Mouse (Mus musculus) G1E (cell line): ENCODE results near the gene Brd3. TPM values are rescaled to one million over a fixed set of nuclear protein-coding genes. Genes with fewer than 3 reads are reported as not detected.

Experiments used
- ATAC-seq: 2 replicates; pipeline ENCODE4 v1.8.0; 2016; ENCODE audit warnings: mild to moderate bottlenecking; ENCODE audit not compliant: insufficient number of reproducible peaks, poor library complexity, low FRiP score, severe bottlenecking; ENCODE audit errors: extremely low read depth
- DNase-seq: peaks from one replicate; pipeline ENCODE4 v3.0.0; 2012; ENCODE audit warnings: low spot score
- H3K27me3 ChIP-seq: 2 replicates; pipeline ENCODE4 v1.6.1; 2012; ENCODE audit warnings: mild to moderate bottlenecking, low read length, inconsistent platforms; ENCODE audit not compliant: insufficient read depth
- H3K36me3 ChIP-seq: replicated peaks from 2 replicates; pipeline ENCODE3; 2012; ENCODE audit warnings: mild to moderate bottlenecking, inconsistent platforms
- H3K4me1 ChIP-seq: 2 replicates; pipeline ENCODE4 v1.6.1; 2012; ENCODE audit warnings: low read depth, low read length, inconsistent platforms, mixed read lengths; ENCODE audit not compliant: insufficient read depth
- H3K4me3 ChIP-seq: 2 replicates; pipeline ENCODE4 v1.5.1; 2012; ENCODE audit warnings: low read depth, mild to moderate bottlenecking, inconsistent platforms, low read length, moderate library complexity, mixed read lengths
- H3K9me3 ChIP-seq: replicated peaks from 2 replicates; pipeline ENCODE4 v1.6.1; 2012; ENCODE audit warnings: inconsistent platforms
- CTCF ChIP-seq: IDR thresholded peaks from 2 replicates; pipeline ENCODE4 v1.5.1; 2012; ENCODE audit warnings: low read depth, low read length, inconsistent platforms, mixed read lengths
- GATA1 ChIP-seq: IDR thresholded peaks from 2 replicates; pipeline ENCODE4 v1.6.1; 2012; ENCODE audit warnings: borderline replicate concordance, low read length, inconsistent platforms, mixed read lengths
- GATA2 ChIP-seq: IDR thresholded peaks from 2 replicates; pipeline ENCODE4 v1.6.1; 2012; ENCODE audit warnings: low read depth, low read length, inconsistent platforms, borderline replicate concordance
- POLR2AphosphoS5 ChIP-seq: IDR thresholded peaks from 2 replicates; pipeline ENCODE4 v1.6.1; 2012; ENCODE audit warnings: low read depth, low read length, inconsistent platforms; ENCODE audit not compliant: insufficient replicate concordance
- TAL1 ChIP-seq: conservative IDR thresholded peaks from 2 replicates; pipeline ENCODE4 v1.6.1; 2012; ENCODE audit warnings: low read depth, low read length, inconsistent platforms, mixed read lengths
- polyA plus RNA-seq: library from polyadenylated mRNA; stranded (reverse); fragments of >175 nt; gene quantifications from 2 replicates; pipeline ENCODE4 v1.2.3, GENCODE M21; 2012
- total RNA-seq, 2 experiments: library from RNA; stranded (forward) in 1 of 2; stranded (reverse) in 1 of 2; fragments of 200-1000 nt in 1 of 2; fragments of >200 nt in 1 of 2; fragmentation: Nextera tagmentation in 1 of 2; gene quantifications; 2 replicates each; pipeline ENCODE4 v1.2.3; 2014 to 2017

Brd3 gene
- total and polyA plus RNA-seq, 3 experiments = 17.5 to 124 (median 75.2) TPM

- DNase-seq (no peak), ATAC-seq (no peak)
- TF ChIP-seq GATA2 = no peak
- TF ChIP-seq POLR2AphosphoS5 = no peak
- no peak for TF ChIP-seq GATA1
- no peak for TF ChIP-seq CTCF
- no peak for TF ChIP-seq TAL1
- Histone ChIP-seq H3K9me3 (no peaks in the 10 kb centered on the region), H3K27me3 (no peaks in the 10 kb centered on the region), H3K4me1 (peaks cover 27% of the 10 kb centered on the region), H3K4me3 (no peak overlapping the region), H3K36me3 (peaks cover 98% of the 10 kb centered on the region)
Measured at GRCm38 (mm10) chr2:27461881-27462660, 45.4 kb downstream of the Brd3 start.

GRCm38 (mm10) chr2:27460651-27461050 lies 46.8 kb downstream of the Brd3 start:
- Histone ChIP-seq H3K4me3 (no peak overlapping the region), H3K27me3 (no peaks in the 10 kb centered on the region), H3K9me3 (no peaks in the 10 kb centered on the region), H3K4me1 (peaks cover 15% of the 10 kb centered on the region), H3K36me3 (peaks cover 98% of the 10 kb centered on the region)
- TF ChIP-seq TAL1 = no peak
- no peak for TF ChIP-seq POLR2AphosphoS5
- no peak for TF ChIP-seq GATA1
- no peak for TF ChIP-seq CTCF
- no peak for TF ChIP-seq GATA2
- no peak for DNase-seq
- ATAC-seq = no peak

- DNase-seq = no peak
- Histone ChIP-seq H3K36me3 (peaks cover 98% of the 10 kb centered on the region), H3K9me3 (no peaks in the 10 kb centered on the region), H3K4me1 (peaks cover 13% of the 10 kb centered on the region), H3K27me3 (no peaks in the 10 kb centered on the region), H3K4me3 (no peak overlapping the region)
- TF ChIP-seq GATA1 = no peak
- TF ChIP-seq TAL1 = no peak
- TF ChIP-seq CTCF = no peak
- TF ChIP-seq POLR2AphosphoS5 = no peak
- ATAC-seq = no peak
Measured at GRCm38 (mm10) chr2:27460163-27460562, 47.3 kb downstream of the Brd3 start.

DNA sequence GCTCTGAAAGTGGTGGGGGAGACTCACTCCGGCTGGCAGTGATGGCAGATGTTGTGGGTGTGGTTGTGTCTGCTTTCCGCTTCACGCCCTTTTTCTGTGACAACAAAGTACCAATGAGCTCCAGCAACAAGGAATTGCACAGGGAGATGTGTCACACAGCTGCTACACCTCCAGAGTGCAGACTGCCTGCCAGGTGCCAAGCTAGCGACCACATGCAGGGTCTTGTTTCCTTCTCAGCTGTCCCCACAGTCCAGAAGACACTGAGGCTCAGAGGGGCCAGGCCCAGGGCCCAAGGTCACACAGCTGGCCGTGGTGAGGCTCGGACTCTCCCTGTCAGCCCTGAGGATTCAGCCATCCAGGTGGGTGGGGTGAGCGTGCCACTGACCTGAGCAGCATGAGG lies 47.7 kb downstream of the Brd3 start:
- Histone ChIP-seq H3K36me3 (peaks cover 99% of the 10 kb centered on the region), H3K4me3 (no peak overlapping the region), H3K4me1 (peaks cover 12% of the 10 kb centered on the region), H3K27me3 (no peaks in the 10 kb centered on the region), H3K9me3 (no peaks in the 10 kb centered on the region)
- no peak for TF ChIP-seq GATA1
- TF ChIP-seq TAL1 = no peak
- TF ChIP-seq CTCF = no peak
- TF ChIP-seq GATA2 = no peak
- TF ChIP-seq POLR2AphosphoS5 = no peak
- DNase-seq (no peak), ATAC-seq (no peak)

GRCm38 (mm10) chr2:27450226-27450625 lies 57.2 kb downstream of the Brd3 start:
- H3K4me1 ChIP-seq = no peaks in the 10 kb centered on the region; the same call in 1 of the 2 replicates
- TF ChIP-seq POLR2AphosphoS5 = no peak
- TF ChIP-seq CTCF = no peak
- TF ChIP-seq GATA1 = no peak
- no peak for TF ChIP-seq GATA2
- TF ChIP-seq TAL1 = no peak

GRCm38 (mm10) chr2:27447782-27448181 lies 59.7 kb downstream of the Brd3 start:
- peaks cover 99% of the 10 kb centered on the region for H3K36me3 ChIP-seq
- no peaks in the 10 kb centered on the region for H3K27me3 ChIP-seq
- no peak for DNase-seq
- H3K4me1 ChIP-seq = peaks cover 5% of the 10 kb centered on the region
- TF ChIP-seq CTCF (0 out of 2 replicates have a peak, but pooled peaks have one; percentile 4), POLR2AphosphoS5 (no peak)
- no peaks in the 10 kb centered on the region for H3K9me3 ChIP-seq
- no peak overlapping the region for H3K4me3 ChIP-seq
- ATAC-seq = no peak

More at GRCm38 (mm10) chr2:27450226-27450625, 57.2 kb downstream of the Brd3 start:
- Histone ChIP-seq H3K36me3 (peaks cover 99% of the 10 kb centered on the region), H3K4me3 (no peak overlapping the region), H3K27me3 (no peaks in the 10 kb centered on the region), H3K9me3 (no peaks in the 10 kb centered on the region)
- no peak for ATAC-seq
- DNase-seq = no peak
